Mouse (Mus musculus): ENCODE data around the gene Rnf24. TPM values are rescaled to one million over a fixed set of nuclear protein-coding genes. Genes with fewer than 3 reads are reported as not detected.
A peak's percentile ranks its signal among the peaks of the same experiment; 100 is the strongest.

The Rnf24 gene
- total RNA-seq, 1 experiment: 4.3 TPM

- peak; percentile 24 for DNase-seq (ENCODE audit: low read depth, low spot score)
- Histone ChIP-seq H3K4me3 (ENCODE audit: insufficient read depth in 1 of 2, low read depth in 1 of 2, low read length in 2 of 2, poor library complexity in 1 of 2, severe bottlenecking in 1 of 2) (peak overlapping the region; percentile 70 to 86), H3K9ac (ENCODE audit: insufficient read depth, low read depth, low read length, poor library complexity, severe bottlenecking) (peak overlapping the region; percentile 96), H3K9me3 (ENCODE audit: control insufficient read depth, insufficient read depth, low read depth, low read length) (no peaks in the 10 kb centered on the region), H3K27ac (ENCODE audit: insufficient read depth, low read depth, low read length, poor library complexity, severe bottlenecking) (peak overlapping the region; percentile 88), H3K36me3 (ENCODE audit: control insufficient read depth, insufficient read depth, low read length, poor library complexity, severe bottlenecking) (0 out of 2 replicates have a peak, but pooled peaks cover 3% of the 10 kb centered on the region), H3K4me1 (ENCODE audit: control insufficient read depth in 2 of 2, insufficient read depth in 2 of 2, low read length in 2 of 2, poor library complexity in 1 of 2) (peaks cover 0 to 2% of the 10 kb centered on the region in 2 experiments; a peak in 2 of 4 replicates)
- in situ Hi-C loops (cut with MboI; ENCODE audit: low sequenced_read_pairs in 2 of 2, unreplicated experiment in 2 of 2): no loop called here
- TF ChIP-seq CHD2 (IDR thresholded peaks at IDR 0.05; ENCODE audit: low read depth, low read length) (no peak), ZNF384 (IDR thresholded peaks at IDR 0.05; ENCODE audit: low read depth, low read length) (peak; percentile 52; the same call in 1 of the 2 replicates)
These were observed 89.7 kb downstream of the Rnf24 start for GRCm38 (mm10) chr2:131262680-131263670.

DNA sequence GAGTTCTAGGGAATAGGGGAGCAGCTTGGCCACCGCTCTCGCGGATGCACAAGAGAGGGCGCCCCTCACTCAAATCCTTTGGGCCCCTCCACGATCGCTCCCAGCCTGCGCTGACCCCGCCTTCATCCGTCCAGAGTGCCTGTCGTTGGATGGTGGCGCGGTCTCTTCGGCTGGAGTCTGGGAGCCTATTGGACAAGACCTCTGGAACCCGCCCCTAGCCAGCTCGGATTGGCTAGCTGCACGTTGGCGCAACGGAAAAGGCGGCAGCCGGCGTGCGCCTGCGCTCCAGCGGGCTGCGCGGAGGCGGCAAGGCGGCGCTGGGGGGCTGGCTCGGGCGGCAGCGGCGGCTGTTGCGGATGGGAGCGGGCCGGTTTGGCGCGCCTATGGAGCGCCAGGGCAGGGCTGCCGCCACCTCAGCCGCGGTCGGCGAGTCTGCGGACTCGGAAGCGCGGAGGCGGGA, 90.4 kb downstream of the Rnf24 start, which contains the start of gene Pank2:
Pank2 (plus strand) TSS at position 283 of the 460 bp plus-strand sequence.
- Histone ChIP-seq H3K4me3 (ENCODE audit: insufficient read depth in 1 of 2, low read depth in 1 of 2, low read length in 2 of 2, poor library complexity in 1 of 2, severe bottlenecking in 1 of 2) (peak within 1 kb of the TSS; percentile 82 to 86), H3K9me3 (ENCODE audit: control insufficient read depth, insufficient read depth, low read depth, low read length) (no peaks in the 10 kb centered on the region), H3K27ac (ENCODE audit: insufficient read depth, low read depth, low read length, poor library complexity, severe bottlenecking) (peak within 1 kb of the TSS; percentile 88), H3K4me1 (ENCODE audit: control insufficient read depth in 2 of 2, insufficient read depth in 2 of 2, low read length in 2 of 2, poor library complexity in 1 of 2) (peaks cover 0 to 2% of the 10 kb centered on the region in 2 experiments; a peak in 2 of 4 replicates), H3K9ac (ENCODE audit: insufficient read depth, low read depth, low read length, poor library complexity, severe bottlenecking) (peak within 1 kb of the TSS; percentile 96), H3K36me3 (ENCODE audit: control insufficient read depth, insufficient read depth, low read length, poor library complexity, severe bottlenecking) (0 out of 2 replicates have a peak, but pooled peaks cover 3% of the 10 kb centered on the region)
- in situ Hi-C loops (cut with MboI; ENCODE audit: low sequenced_read_pairs in 2 of 2, unreplicated experiment in 2 of 2): no loop called here
- peak; percentile 94 for DNase-seq (ENCODE audit: low read depth, low spot score)
- TF ChIP-seq HCFC1 (IDR thresholded peaks at IDR 0.05; ENCODE audit: borderline replicate concordance, insufficient read depth, low read length) (no peak), CHD2 (IDR thresholded peaks at IDR 0.05; ENCODE audit: low read depth, low read length) (peak; percentile 70)

DNA sequence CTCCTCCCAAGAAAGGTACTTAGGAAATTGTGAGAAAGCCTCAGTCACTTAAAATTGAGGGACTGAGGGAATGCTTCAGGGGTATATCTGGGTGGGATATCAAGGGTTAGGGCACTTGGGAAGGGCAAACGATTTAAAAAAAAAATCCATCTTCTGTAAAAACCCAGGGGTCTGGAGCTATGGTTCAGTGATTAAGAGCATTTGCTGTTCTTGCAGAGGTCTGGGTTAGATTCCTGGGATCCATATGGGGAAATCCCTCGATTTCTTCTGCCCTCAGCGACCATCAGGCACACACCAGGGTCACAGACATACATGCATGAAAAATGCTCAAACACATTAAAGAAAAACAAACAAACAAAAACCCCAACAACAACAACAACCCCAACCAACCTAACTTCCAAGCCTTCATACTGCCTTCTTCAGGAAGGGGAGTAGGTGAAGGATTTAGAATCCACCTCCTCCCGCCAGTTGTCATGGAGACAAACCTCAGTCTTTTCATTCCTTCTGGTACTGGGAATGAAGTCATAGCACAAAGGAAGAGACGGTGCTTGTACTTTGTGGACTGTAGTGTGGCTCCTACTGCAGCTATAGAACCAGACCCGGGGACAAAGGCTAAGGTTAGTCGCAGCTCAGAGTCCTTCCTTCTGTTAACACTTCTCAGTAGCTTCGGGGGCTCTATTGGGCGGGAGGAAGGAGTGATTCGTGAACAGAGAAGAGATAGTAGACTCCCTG, 91.0 kb downstream of the Rnf24 start:
- Histone ChIP-seq H3K9ac (ENCODE audit: insufficient read depth, low read depth, low read length, poor library complexity, severe bottlenecking) (peak overlapping the region; percentile 72), H3K4me3 (ENCODE audit: insufficient read depth in 1 of 2, low read depth in 1 of 2, low read length in 2 of 2, poor library complexity in 1 of 2, severe bottlenecking in 1 of 2) (peak overlapping the region; percentile 64 to 82), H3K4me1 (ENCODE audit: control insufficient read depth in 2 of 2, insufficient read depth in 2 of 2, low read length in 2 of 2, poor library complexity in 1 of 2) (peaks cover 0 to 2% of the 10 kb centered on the region in 2 experiments; a peak in 2 of 4 replicates), H3K9me3 (ENCODE audit: control insufficient read depth, insufficient read depth, low read depth, low read length) (no peaks in the 10 kb centered on the region), H3K27ac (ENCODE audit: insufficient read depth, low read depth, low read length, poor library complexity, severe bottlenecking) (peak overlapping the region; percentile 59; the same call in 1 of the 2 replicates), H3K36me3 (ENCODE audit: control insufficient read depth, insufficient read depth, low read length, poor library complexity, severe bottlenecking) (0 out of 2 replicates have a peak, but pooled peaks cover 3% of the 10 kb centered on the region)
- DNase-seq (ENCODE audit: low read depth, low spot score): no peak
- TF ChIP-seq MAFK (IDR thresholded peaks at IDR 0.05; ENCODE audit: insufficient read depth, low read depth, low read length): no peak
- TF ChIP-seq HCFC1 (IDR thresholded peaks at IDR 0.05; ENCODE audit: borderline replicate concordance, insufficient read depth, low read length): peak; percentile 34; the same call in 1 of the 2 replicates
- in situ Hi-C loops (cut with MboI; ENCODE audit: low sequenced_read_pairs in 2 of 2, unreplicated experiment in 2 of 2): no loop called here

GRCm38 (mm10) chr2:131260544-131261307, 92.0 kb downstream of the Rnf24 start:
- Histone ChIP-seq H3K36me3 (ENCODE audit: control insufficient read depth, insufficient read depth, low read length, poor library complexity, severe bottlenecking) (0 out of 2 replicates have a peak, but pooled peaks cover 3% of the 10 kb centered on the region), H3K9me3 (ENCODE audit: control insufficient read depth, insufficient read depth, low read depth, low read length) (no peaks in the 10 kb centered on the region), H3K4me1 (ENCODE audit: control insufficient read depth in 2 of 2, insufficient read depth in 2 of 2, low read length in 2 of 2, poor library complexity in 1 of 2) (peaks cover 0 to 2% of the 10 kb centered on the region in 2 experiments; a peak in 2 of 4 replicates), H3K27ac (ENCODE audit: insufficient read depth, low read depth, low read length, poor library complexity, severe bottlenecking) (no peak overlapping the region), H3K9ac (ENCODE audit: insufficient read depth, low read depth, low read length, poor library complexity, severe bottlenecking) (no peak overlapping the region), H3K4me3 (ENCODE audit: insufficient read depth in 1 of 2, low read depth in 1 of 2, low read length in 2 of 2, poor library complexity in 1 of 2, severe bottlenecking in 1 of 2) (no peak overlapping the region)
- in situ Hi-C loops (cut with MboI; ENCODE audit: low sequenced_read_pairs in 2 of 2, unreplicated experiment in 2 of 2): no loop called here
- DNase-seq (ENCODE audit: low read depth, low spot score): no peak
- TF ChIP-seq HCFC1 (IDR thresholded peaks at IDR 0.05; ENCODE audit: borderline replicate concordance, insufficient read depth, low read length) (no peak), ZNF384 (IDR thresholded peaks at IDR 0.05; ENCODE audit: low read depth, low read length) (no peak), MAFK (IDR thresholded peaks at IDR 0.05; ENCODE audit: insufficient read depth, low read depth, low read length) (no peak), CHD2 (IDR thresholded peaks at IDR 0.05; ENCODE audit: low read depth, low read length) (no peak), ZC3H11A (IDR thresholded peaks at IDR 0.05; ENCODE audit: borderline replicate concordance, low read depth, low read length) (no peak)

Measured in ES-E14 (cell line).